Mouse (Mus musculus): ENCODE results near the gene Elovl2.
"Not testable (repeated sequence)": the region's sequence is repeated elsewhere in the genome, so short reads cannot be mapped to it uniquely, and the experiment has no call there.

The Elovl2 gene

DNA sequence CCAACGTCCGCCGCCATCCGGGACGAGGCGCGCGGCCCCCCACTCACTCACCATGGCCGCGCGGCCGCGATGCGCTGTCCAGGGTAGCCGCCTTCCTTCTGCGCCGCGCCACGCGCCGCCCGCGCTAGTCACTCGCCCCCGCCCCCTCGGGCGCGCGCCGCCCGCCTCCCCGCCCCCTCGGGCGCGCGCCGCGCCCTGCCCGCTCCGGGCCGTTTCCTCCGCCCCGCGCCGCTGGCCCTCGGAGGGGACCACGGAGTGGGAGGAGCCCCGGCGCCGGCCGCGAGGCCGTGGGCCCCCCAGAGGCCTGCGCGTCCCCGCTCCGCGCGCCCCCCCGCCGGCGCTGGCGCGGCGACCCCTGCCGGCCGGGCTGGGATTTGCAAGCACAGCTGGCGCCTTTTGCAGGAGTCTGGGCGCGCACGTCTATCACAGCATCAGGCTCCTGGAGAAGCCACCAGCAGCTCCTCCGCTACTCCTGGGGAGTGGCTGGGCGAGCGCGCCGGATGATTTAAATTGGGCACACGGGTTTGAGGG lies at the start of gene Elovl2:
Gene Elovl2 (minus strand): TSS at position 102 of the 531 bp plus-strand sequence.
- peak; percentile 22 for DNase-seq (ENCODE audit: low read depth)

DNA sequence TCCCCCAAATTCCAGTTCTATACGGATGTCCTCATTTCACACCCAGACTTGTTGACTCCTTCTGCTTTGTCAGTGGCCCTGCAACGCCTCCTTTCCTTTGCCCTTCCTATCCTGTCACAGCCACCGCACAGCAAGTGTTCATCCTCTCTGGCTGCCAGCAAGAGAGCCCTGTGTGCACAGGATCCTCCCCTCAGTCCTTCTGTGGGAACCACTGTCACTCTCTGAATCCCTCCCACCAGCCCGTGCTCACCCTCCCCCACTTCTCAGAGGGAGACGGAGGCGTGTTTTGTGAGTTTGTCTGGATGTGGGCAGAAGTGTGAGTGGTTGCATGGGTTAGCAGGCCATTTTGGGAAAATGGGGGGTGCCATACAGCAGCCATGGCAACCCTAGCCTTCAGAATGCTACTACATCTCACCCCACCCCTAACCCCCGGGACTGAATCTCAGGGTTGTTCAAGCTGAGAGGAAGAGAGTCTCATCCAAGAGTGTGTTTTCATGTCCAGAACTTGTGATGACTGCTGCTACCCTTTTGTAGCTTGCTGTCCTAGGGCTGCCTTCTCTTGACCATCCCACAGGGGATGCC lies 47.7 kb upstream of the Elovl2 start:
- DNase-seq (ENCODE audit: low read depth), result no peak

DNA sequence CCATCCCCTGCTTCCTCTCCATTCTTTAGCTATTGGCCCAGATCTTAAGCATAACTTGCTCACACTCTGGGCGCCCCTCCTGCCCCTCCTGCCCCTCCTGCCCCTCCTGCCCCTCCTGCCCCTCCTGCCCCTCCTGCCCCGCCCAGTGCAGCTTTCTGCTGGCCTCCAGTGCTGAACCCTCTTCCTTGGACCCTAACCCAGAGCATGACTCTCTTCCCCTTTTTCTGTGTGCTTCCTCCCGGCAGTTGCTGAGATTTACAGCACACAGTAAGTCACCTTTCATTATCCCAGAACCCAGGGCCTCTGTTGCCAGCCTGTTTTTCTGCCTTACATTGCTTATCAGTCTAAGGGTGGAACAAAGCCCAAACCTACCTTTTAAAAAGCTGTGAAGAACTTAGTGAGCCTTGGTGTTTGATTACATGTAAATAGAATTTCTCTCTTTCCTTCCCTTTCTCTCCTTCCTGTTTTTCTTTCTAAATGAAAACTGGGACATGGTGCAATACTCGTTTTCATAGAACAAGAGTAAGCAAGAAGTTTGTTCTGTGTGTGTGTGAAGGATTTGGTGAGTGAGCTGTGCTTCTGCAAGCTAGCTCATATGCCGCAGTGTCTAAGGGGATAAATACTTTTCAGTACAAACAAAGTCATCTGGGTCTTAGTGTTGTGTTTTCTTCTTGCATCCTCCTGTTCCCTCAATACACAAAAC lies 43.2 kb upstream of the Elovl2 start:
- no peak for DNase-seq (ENCODE audit: low read depth)

DNA sequence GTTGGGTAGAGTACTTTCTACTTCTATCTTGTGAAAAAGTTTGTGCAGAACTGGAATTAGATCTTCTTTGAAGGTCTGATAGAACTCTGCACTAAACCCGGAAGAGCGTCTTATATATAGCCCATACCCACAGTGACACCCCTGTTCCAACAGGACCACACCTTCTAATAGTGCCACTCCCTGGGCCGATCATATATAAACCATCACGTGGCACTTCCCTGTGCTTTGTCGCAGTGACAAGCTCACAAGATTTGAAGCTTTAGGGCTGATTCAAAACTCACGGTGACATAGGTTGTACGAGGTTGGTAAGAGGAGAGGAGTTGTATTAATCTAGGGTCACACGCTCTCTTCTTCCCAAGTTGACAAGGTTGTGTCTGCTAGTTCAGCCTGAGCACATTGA lies 41.4 kb upstream of the Elovl2 start:
- DNase-seq (ENCODE audit: low read depth), result not testable (repeated sequence)

DNA sequence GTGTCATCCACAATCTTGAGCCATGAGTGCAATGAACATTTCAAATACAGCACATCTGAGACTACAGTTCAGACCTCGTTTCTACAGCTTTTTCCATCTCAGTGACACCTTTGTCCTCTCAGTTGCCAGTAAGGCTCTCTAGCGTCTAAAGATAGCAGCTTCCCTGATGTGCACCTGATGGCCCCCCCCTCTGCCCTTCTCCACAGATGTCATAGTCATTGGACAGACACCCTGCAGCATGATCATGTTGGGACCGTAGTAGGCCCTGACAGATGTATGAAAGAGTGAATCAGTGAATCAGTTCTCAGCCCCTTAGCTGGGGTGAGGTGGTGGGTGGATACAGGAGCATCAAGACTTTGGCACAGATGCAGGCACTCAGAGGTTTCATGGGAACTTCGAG lies 37.6 kb upstream of the Elovl2 start:
- no peak for DNase-seq (ENCODE audit: low read depth)

DNA sequence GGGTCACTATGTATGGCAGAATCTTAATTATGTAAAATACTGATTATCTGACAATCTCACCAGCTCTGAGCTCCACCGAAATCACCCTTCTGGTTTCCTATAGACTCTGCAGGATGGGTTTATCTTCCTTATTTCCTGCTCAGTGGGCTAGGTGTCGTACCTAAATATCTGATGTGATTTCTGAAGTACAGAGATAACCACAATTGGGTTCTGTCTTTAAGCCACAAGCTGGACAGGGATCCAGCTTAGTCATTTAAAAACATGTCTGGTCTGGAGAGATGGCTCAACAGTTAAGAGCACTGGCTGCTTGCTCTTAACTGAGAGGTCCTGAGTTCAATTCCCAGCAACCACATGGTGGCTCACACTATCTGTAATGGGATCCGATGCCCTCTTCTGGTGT lies 36.8 kb upstream of the Elovl2 start:
- DNase-seq (ENCODE audit: low read depth), result no peak

DNA sequence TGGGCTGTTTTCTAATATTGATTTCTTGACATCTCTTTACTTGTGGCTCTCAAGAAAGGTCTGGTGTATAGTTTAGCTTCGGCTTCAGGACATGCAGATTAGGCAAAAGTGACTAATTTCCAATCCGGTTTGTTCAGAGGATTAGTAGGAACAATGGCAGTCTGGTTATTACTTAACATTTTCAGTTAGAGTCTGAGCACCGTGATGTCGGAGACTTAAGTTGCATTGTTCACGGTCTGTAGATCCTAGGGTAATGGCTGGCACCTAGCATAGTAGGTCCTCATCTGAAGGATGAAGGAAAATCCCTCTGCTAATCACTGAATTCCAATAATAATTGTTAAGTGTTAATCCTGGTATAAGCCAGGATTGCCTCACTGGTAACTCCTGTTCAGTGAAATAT lies 35.9 kb upstream of the Elovl2 start:
- DNase-seq (ENCODE audit: low read depth), result no peak

DNA sequence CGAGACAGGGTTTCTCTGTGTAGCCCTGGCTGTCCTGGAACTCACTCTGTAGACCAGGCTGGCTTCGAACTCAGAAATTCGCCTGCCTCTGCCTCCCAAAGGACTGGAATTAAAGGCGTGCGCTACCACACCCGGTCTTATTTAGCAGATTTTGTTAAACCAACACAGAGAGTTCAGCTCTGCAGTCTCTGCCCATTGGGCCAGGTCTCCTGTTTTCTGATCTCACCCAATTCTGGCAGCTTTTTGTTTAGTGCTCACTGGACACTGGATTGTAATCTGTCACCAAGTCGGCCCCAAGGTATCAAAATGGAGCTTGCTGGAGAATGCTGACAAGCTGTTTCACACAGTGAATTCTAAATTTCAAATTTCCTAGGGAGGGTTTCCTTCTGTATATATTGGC lies 32.5 kb upstream of the Elovl2 start:
- no peak for DNase-seq (ENCODE audit: low read depth)

DNA sequence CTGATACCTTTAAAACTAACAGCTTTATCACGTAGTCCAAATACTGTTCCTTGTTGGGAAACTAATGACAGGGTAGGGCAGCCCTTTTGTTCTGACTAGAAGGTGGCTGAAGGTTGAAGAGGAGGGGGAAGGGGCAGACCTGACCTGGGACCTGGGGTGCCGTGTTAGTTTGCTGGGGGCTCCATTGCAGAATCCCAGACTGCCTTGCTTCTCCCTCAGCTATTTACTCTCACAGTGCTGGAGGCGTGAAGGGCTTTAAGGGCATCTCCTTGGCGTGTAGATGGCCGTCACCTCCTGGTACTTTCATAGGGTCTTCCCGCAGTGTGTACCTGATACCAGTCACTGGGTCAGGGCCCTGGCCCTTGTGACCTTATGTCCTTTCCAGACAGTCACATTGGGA lies 31.9 kb upstream of the Elovl2 start:
- DNase-seq (ENCODE audit: low read depth), result no peak

DNA sequence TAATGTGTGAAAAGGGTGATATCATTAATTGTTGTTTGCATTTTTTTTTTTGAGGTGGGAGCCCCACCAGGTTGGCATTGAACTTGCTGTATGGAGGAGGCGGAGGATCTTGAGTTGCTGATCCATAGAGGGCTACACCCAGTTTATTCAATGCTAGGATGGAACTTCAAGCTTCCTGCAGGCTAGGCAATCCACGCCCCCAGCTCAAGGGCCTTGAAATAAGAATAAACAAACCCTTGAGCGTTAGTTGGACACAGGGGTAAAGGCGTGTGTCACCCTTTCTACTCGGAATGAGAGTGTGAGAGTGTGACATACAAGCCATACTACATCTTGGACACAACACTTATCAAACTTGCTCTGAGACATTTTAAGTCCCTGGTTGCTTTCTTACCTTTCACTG lies 31.5 kb upstream of the Elovl2 start:
- DNase-seq (ENCODE audit: low read depth), result no peak

DNA sequence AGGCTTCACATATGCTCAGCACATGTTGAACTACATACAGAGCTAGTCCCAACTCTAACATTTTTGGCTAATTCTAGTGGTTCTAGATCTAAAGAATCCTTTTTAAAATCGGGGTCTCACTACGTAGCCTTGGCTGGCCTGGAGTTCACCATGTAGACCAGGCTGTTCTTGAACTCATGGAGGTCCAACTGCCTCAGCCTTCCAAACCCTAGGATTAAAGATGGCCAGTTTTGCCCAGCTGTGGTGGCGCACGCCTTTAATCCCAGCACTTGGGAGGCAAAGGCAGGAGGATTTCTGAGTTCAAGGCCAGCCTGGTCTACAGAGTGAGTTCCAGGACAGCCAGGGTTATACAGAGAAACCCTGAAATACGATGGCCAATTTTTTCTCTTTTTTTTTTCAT lies 31.0 kb upstream of the Elovl2 start:
- not testable (repeated sequence) for DNase-seq (ENCODE audit: low read depth)

DNA sequence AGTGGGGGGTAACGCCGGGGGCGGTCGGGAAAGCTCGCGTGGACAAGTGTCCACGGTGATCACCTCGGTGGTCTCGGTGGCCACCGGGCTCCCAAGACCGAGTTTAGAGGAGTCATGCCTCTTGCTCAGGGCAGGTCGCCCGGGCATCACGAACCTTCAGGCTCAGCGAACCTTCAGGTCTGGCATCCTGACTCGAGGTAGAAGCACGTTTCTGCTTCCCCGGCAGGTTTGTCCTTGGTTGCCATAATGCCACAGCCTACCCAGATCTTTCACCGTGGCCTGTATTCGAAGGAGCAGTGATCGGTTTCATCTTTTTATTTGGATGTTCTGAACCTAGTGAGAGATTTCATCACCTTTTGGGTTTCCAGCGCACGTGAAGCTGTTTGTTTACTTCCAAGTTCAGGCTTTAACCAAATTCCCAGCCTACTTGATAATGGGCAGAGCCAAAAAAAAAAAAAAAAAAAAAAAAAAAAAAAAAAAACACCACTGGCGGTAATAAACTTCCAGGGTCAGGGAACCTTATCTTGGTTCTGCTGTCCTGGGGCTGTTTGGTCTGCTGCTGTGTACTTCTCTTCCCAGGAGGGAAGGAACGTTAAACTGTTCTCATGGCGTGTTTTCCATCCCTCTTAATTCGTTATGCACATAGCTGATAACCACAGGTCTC lies 30.2 kb upstream of the Elovl2 start:
- DNase-seq (ENCODE audit: low read depth), result peak; percentile 24

DNA sequence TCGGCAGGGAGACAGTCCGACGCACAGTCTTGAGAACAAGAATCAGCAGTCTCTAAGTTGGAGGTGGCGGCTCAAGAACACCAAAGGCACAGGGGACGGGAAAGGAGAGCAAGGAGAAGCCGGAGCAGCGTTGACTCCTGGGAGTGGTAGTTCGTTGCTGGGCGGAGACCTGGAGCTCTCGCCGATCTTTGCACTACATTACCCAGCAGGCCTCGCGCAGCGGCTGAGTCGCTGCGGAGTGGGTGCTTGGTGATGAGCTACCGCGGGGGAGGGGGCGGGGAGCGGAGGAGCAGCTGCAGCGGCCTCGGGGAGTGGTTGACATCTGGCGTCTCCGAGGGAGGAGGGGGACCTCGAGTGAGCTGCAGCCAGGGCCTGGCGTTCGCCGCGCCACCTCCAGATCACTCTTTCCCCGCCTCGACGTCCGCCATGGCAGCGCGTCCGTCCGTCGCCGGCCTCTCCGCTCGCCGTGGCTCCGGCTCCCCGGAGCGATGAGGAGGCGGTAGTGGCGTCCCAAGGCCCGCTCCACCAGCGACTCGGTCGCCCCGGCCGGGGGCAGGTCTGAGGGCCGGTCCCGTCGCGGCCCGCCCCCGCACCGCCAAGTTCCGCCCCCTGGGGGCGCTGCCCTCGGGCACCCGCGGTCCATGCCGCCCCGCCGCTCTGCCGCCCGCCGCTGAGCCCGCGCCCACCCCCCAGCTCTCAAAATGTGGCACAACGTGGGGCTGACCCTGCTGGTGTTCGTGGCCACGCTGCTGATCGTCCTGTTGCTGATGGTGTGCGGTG lies 29.5 kb upstream of the Elovl2 start, which contains the start of gene Smim13:
Gene Smim13 (plus strand): TSS at position 307 of the 780 bp plus-strand sequence.
- peak; percentile 92 for DNase-seq (ENCODE audit: low read depth)

DNA sequence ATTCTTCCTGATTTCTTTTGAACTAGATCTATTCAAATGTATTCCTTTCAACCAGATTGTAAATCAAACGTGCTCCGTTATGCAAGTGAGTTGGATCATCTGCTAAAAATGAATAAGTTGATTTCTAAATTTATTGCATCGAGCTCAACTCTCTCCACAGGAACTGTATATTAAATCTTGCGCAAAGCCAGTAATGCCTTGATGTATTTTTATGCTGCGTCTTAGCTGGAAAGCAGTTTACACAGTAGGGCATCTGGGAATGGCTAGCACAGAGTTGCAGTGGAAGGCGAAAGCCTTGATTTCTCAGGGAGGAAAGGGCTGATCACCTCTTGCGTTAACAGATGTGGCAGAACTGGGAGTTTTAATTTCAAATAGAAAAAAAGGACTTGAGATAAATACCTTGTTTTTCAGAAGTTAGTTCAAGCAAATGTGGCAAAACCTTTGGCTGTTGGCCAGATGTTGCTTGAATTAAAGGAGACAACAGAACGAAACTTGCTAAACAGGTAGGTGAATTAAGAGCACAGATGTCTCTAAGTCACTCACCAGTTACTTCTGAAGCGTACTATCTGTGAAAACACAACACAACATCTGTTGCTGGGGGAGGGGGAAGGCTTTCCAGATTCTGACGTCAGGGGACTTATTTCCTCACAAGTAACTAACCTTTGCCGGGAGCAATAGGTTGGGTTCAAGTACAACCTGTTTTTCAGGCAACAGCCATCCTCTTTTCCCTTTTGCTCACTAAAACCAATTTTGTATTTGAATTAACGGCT lies 28.7 kb upstream of the Elovl2 start:
- DNase-seq (ENCODE audit: low read depth), result peak; percentile 83

DNA sequence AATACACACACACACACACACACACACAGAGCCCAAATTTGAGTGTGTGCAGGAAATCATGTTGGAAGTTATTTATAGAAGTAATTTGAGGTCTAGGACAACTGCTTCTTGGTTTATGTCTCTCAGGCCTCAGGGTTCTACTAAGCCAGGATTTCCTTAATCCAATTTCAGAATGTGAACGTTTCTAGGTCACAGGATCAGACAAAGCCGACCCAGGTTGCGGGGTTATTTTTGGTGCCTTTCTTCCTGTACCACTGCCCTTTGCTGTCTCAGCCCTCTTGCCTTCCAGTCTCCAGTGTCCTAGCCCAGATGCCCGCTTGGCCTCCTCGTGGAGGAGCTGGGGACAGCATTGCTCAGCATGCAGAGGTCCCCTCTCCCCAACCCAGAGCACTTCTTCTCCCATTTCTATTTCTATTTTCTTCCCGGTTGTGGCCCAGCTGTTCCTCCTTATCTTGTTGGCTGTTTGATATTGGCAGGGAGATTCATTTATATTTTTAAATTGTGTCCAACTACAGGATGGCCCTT lies 24.2 kb upstream of the Elovl2 start:
- no peak for DNase-seq (ENCODE audit: low read depth)

DNA sequence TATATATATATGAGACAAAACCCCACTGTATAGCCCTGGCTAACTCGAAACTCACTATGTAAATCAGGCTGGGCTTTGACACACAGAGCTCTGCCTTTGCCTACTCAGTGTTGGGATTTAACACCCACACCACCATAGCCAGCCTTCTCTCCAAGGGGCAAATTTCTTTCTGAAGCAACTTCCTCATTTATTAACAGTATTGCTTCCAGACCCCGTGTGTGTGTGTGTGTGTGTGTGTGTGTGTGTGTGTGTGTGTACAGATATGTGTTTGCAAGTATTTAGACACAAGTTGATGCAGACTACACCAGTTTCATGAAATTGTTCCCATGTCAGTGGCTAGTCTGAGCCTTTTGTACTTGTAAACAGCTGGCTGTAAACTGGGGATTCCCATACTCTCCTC lies 21.4 kb upstream of the Elovl2 start:
- DNase-seq (ENCODE audit: low read depth), result no peak

DNA sequence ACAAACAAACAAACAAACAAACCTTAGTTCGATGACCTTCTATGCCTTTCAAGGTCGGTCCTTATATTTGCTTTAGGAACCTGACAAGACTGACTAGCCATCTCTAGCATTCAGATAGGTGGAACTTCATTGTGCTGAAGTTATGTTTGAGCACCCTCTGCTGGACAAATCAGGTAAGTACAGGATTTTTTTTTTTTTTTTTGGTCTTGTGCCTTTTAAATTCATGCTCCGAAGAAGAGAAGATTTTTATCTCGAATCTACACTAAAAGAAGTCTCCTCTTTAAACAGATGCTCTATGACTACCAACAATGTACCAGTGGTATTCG lies 18.6 kb upstream of the Elovl2 start:
- peak; percentile 54 for DNase-seq (ENCODE audit: low read depth)

DNA sequence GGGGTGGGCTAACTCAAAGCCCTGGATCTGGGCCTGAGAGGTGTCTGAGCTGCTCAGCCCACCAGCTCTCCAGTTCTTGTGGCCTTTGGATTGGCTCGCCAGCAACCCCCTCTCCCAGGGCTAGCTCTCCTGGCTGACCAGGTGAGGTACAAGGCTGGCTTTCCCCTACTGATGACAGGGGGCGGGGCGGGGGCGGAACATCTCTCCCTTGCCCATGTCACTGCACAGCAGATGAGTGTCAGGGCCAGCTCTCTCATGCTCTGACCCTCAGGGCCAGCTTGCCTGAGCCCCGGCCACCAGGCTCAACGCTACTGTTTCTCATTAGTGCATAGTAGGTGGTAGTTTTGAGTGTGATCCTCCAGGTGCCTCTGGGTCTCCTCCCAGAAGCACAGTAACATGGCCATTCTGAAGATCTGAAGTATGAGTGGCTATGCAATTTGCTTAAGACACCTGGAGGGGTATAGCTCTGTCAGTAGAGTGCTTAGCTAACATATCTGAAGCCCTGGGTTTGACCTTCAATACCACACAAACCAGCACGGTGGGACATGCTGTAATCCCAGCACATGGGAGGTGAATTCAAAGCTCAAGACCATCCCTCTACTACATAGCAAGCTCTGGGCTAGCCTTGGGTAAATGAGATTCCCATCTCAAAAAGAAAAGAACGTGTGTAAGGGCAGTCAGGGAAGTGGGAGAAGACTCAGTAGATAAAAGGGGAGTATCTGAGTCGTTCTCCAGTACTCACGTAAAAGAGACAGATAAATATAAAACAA lies 18.0 kb upstream of the Elovl2 start:
- DNase-seq (ENCODE audit: low read depth), result no peak

DNA sequence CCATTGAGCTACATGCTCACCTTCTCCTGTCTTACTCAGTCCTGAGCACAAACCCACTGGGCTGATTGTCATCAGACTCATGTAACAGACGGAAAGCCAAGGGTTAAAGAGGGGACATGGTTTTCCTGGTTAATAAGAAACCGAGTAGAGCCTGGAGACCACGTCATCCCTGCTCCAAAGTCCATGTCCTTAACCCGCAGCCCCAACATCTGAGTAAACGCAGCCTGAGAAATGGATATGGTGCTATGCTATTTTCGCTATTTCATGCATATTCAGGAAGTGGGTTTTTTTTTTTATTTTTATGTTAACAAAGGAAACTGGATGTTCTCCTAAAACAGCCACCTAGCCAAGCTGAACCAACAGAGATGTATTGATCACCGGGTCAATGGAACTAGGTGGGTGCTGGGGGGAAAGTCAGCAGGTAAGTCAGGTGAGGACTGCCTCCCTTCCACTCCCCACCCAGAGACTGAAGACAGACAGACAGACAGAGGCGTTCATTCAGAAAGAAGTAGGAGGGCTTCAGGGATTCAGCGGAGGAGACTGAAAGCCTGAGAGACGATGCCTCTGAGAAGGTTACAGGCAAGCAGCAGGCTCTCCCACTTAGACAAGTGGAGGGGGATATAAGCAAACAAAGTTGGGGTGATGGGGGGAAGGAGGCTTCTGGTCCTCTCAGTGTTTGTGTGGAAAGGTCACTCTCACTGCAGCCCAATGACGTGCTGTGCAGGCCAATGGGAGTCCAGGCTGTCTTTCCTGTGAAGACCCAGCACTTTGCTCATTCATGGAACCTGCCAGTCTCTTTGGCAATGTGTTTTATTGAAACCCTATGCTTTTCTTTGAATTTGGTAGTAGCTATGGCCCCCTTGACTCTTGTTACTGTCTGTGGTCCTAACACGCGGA lies 15.9 kb upstream of the Elovl2 start:
- DNase-seq (ENCODE audit: low read depth), result no peak

DNA sequence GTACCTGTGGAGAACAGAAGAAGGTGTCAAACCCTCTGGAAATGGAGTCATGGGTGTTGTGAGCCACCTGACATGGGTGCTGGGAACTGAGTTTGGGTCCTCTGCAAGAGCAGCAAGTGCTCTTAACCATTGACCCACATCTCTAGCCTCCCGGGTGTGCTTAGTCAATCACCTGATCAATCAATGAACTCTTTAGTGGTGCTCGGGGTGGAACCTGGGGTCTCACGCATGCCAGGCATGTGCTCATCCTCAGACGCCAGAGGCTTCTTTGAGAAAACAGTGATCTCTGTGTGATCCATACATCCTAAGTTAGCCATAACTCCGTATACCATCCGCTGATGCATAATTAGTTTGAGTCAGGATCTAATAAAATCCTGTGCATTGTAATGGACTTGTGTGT lies 15.0 kb upstream of the Elovl2 start:
- DNase-seq (ENCODE audit: low read depth), result no peak

Measured in c-Kit-positive CD71-positive TER-119-negative erythroid progenitor cells, embryonic 14.5 days (primary cell).